Mouse (Mus musculus) lung, adult 2 months (tissue): ENCODE measurements around the gene Cyba.

Experiments used
- CTCF ChIP-seq: fragments of 200-500 bp; IDR thresholded peaks from 2 replicates; pipeline ENCODE4 v1.5.1; 2011; ENCODE audit warnings: mild to moderate bottlenecking, low read length, control low read depth; ENCODE audit not compliant: insufficient read depth
- POLR2A ChIP-seq: fragments of 200-500 bp; IDR thresholded peaks from 2 replicates; pipeline ENCODE4 v1.6.1; 2011; ENCODE audit warnings: low read depth, mild to moderate bottlenecking, control low read depth, low read length, borderline replicate concordance; ENCODE audit errors: extremely low read depth

DNA sequence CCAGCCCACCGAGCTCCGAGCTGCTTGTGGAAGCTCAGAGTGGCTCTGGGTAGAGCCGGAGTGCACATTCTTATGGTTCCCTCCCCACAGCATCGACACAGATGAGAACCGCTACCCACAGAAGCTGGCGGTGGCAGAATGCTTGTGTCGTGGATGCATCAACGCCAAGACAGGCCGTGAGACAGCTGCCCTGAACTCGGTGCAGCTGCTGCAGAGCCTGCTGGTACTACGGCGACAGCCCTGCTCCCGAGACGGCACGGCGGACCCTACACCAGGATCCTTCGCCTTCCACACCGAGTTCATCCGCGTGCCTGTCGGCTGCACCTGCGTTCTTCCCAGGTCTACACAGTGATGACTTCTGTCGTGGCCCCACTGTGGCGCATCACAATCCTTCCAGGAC lies 9.5 kb downstream of the Cyba start:
- TF ChIP-seq POLR2A (no peak), CTCF (no peak)
